Mouse (Mus musculus): Measurements from ENCODE around the gene Nfasc.
A peak's percentile ranks its signal among the peaks of the same experiment; 100 is the strongest.

Nfasc gene

GRCm38 (mm10) chr1:132641049-132641795 lies 100.4 kb downstream of the Nfasc start:
- DNase-seq (ENCODE audit: low spot score): no peak

- no peak for DNase-seq (ENCODE audit: low spot score)
These were observed 101.3 kb downstream of the Nfasc start for GRCm38 (mm10) chr1:132640256-132640655.

DNA sequence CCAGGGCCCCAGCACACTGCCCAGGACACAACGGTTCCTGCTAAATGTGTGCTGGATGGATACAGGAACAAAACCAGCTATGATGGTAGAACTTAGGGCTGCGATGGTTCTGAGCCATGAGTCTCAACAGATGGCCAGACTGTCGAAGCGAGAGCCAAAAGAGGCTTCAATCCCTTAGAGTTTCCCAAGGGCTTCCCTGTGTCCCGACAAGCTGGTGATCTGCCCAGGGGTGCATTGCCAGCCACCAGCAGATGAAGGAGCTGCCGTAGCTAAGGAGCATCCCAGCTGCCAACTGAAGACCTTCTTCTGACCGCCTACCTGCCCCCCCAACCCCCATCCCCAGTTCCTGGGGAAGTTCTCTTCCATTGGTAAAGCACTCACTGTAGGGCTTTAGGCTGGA lies 104.3 kb downstream of the Nfasc start:
- DNase-seq (ENCODE audit: low spot score): no peak

- no peak for DNase-seq (ENCODE audit: low spot score)
These were observed 111.8 kb downstream of the Nfasc start for GRCm38 (mm10) chr1:132629611-132630370.

GRCm38 (mm10) chr1:132628599-132628998 lies 113.0 kb downstream of the Nfasc start:
- DNase-seq (ENCODE audit: low spot score): no peak

DNA sequence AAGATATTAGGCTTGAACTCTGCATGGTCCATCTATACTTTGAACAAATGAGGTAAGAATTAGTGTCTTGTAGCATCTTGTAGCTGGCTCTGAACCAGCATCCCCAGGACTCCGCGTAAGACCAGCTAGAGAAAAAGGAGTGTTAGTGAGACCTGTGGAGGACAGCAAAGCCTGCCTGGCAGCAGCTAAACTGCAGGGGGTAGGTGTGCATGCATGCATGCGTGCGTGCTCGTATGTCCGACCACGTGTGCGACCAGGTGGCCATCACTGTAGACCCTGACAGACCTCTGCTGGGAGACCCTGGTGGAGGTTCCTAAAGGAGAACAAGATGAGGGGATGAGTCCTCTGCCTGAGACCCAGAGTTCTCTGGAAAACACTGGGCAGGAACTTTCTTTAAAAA lies 113.4 kb downstream of the Nfasc start:
- no peak for DNase-seq (ENCODE audit: low spot score)

DNA sequence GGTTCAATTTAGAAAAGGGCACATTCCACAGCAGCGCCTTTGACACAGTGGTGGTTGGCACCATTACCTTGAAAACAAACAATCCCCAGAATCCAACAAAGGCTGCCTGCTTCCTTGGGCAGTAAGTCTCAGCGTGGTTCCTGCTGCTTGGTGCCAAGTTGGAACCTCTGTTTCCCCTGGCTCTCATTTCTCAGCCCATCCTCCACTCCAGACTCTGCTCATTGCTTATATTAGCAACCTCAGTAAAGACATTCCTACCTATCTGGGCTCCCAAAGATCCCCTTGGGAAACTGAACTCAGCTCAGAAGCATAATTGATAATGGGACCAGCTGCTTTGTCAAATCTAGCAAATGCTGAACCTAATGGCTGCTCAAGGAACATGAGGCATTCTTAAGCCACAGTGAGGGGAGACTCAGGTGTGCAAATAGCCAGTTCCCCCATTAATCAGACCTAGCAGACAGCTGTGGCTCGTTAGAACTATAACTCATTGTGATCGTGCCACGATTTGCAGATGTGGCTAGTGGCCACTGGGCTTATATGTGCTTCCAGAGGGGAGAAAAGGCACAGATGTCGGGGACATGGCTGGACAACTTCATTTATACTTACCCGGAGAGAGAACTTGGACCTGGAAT lies 115.4 kb downstream of the Nfasc start:
- DNase-seq (ENCODE audit: low spot score): no peak

DNA sequence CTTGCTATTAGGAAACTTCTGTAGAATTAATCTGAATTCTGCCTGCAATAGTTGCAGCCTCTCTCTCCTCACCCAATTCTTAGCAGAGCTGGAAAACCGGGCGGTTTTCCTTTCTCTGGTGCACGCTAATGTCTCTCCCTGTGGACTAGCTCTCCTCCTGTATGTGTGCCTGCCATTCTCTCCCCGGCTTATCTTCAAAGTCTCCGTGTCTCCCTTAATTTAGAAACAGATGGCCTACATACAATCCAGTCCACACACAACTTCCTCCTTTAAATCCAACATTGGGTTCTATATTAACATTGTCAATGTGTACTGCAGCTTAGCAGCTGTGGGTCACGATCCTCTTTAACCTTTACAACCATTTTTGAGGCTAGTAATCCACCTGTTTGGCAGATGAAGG lies 116.6 kb downstream of the Nfasc start:
- no peak for DNase-seq (ENCODE audit: low spot score)

DNA sequence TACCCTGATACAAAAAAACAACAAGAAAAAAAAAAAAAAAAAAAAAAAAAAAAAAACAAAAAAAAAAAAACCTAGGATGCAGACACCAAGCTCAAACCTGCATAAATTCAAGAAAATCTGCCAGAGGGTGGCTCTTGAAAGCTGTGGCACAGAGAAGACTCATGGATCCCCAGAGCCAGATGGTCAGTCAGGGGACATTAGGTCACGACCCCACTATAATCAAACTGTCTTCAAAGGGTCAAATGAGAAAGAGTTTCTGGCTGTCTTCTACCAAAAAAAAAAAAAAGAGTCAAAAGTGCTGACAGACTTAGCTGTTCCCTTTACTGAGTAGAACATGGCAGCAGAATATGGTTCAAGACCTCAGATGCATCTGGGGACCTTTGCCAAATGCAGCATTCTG lies 117.1 kb downstream of the Nfasc start:
- DNase-seq (ENCODE audit: low spot score): no peak

- DNase-seq (ENCODE audit: low spot score): no peak
These were observed 117.8 kb downstream of the Nfasc start for GRCm38 (mm10) chr1:132623641-132624336.

- DNase-seq (ENCODE audit: low spot score): no peak
These were observed 129.5 kb downstream of the Nfasc start for GRCm38 (mm10) chr1:132612066-132612465.

GRCm38 (mm10) chr1:132609048-132609634 lies 132.5 kb downstream of the Nfasc start:
- DNase-seq (ENCODE audit: low spot score): peak; percentile 17

DNA sequence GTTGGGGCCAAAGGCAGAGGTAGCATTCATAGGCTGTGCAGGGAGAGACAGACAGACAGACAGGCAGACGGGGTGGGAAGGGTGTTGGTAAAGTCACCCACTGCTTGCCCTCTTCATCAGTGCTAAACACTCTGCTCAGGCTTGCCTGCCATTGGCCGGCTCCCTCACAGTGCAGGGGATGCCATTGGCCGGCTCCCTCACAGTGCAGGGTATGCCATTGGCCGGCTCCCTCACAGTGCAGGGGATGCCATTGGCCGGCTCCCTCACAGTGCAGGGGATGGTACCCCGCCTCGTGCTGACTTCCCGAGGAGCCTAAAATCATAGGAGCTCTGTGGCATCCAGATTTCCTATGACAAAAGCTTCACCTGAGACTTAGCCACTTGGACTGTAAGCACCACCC lies 139.4 kb downstream of the Nfasc start:
- no peak for DNase-seq (ENCODE audit: low spot score)

DNA sequence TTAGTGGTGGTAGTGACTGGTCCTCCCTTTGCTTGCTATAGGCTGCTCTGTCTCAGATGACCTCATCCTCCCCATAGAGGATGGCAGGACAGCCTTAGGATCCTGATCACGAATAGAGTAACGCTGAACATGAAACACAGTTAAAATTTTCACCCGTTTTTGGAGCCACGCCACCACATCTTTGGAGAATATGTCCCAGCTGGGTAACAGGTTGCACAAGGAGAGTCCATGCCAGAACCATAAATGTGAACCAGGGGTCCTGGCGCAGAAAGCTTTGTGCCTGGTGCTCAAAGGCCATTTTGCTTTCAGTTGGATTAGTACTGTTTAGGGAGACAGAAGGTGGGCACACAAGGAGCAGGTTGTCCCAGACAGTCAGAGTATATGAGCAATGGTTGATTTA lies 143.6 kb downstream of the Nfasc start:
- DNase-seq (ENCODE audit: low spot score): no peak

DNA sequence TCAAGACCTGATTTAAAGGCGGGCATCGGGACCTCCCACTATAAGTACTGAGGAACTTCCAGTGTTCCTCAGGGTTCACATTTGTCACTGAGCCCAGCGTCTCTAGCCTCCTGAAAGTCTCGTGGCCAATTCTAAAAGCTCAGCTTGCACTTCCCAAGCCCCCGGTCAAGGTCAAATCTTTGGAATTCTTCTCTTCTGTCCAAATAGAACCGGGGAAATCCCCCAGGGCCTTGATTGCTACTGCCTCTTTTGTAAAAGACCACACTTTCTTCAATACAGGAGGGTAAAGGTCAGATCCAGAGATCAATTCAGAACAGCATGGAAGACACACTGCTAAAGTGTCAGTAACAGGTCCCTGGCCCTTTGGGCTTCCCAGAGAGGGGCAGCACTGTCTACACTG lies 145.9 kb downstream of the Nfasc start:
- no peak for DNase-seq (ENCODE audit: low spot score)

DNA sequence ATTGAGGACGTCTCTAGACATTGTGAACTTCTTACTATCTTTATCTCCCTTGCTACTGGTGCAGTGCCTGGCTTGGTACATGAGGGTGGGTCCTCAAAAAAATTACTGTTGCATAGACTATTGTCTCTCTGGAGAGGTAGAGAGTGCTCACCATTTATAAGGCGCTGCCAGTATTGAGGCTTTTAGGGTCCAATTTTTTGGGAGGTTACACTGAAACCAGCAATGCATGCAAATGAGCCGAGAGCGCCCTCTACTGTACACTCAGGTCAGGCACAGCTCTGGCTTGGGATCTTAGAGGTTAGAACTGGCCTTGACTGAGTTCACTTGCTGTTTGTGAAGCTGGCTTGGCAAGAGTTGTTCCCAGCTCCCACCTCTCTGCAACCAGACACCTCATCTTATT lies 147.0 kb downstream of the Nfasc start:
- peak; percentile 39 for DNase-seq (ENCODE audit: low spot score)

GRCm38 (mm10) chr1:132592145-132592544 lies 149.5 kb downstream of the Nfasc start:
- no peak for DNase-seq (ENCODE audit: low spot score)

DNA sequence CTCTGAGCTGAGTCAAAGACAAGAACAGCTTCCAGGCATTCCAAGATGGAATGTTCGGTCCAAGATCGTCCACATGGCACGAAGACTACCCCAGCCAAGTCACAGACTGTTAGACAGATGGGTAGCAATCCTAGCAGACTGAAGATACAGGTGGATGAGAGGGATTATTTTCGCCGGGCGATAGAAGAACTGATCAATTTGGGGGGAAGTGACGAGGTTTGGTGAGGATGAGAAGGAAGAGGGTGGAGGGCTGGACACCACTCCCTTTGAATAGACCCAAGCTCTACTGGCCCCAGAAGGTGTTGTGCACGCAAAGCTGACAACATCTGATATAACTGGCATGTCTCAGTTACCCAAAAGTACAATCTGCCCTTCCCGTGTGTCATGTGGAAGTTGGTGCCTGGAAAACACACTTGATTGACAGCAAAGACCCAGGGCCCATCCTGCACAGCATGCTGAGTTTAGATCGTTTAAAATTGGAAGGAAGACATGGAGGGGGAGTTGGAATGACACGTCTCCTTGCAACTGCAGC lies 150.1 kb downstream of the Nfasc start:
- DNase-seq (ENCODE audit: low spot score): no peak

GRCm38 (mm10) chr1:132586679-132587201 lies 154.9 kb downstream of the Nfasc start:
- DNase-seq (ENCODE audit: low spot score): no peak

- DNase-seq (ENCODE audit: low spot score): no peak
These were observed 156.2 kb downstream of the Nfasc start for GRCm38 (mm10) chr1:132585376-132585775.

GRCm38 (mm10) chr1:132582998-132583604 lies 158.5 kb downstream of the Nfasc start:
- no peak for DNase-seq (ENCODE audit: low spot score)

All from ovary, postnatal 10 days (tissue).